Mouse (Mus musculus) megakaryocyte progenitor cell, adult 5-6 weeks (primary cell): Measurements from ENCODE around the gene Serpinb7. TPM values are rescaled to one million over a fixed set of nuclear protein-coding genes. Genes with fewer than 3 reads are reported as not detected.

Experiments used
- ATAC-seq: replicated peaks from 2 replicates; pipeline ENCODE4 v1.8.0; 2016; ENCODE audit warnings: mild to moderate bottlenecking, moderate TSS enrichment, inconsistent platforms; ENCODE audit not compliant: poor library complexity
- total RNA-seq, 2 experiments: library from RNA; stranded (forward) in 1 of 2; stranded (reverse) in 1 of 2; fragments of 157-497, 149-512 nt in 1 of 2; fragments of 200-1000 nt in 1 of 2; gene quantifications; 2 replicates each; pipeline versions ENCODE4 v1.2.3 to v1.2.4; 2015 to 2017

Serpinb7 gene
- not detected in 2 replicates for total RNA-seq (2015)
- not detected in 2 replicates for total RNA-seq (2017)

DNA sequence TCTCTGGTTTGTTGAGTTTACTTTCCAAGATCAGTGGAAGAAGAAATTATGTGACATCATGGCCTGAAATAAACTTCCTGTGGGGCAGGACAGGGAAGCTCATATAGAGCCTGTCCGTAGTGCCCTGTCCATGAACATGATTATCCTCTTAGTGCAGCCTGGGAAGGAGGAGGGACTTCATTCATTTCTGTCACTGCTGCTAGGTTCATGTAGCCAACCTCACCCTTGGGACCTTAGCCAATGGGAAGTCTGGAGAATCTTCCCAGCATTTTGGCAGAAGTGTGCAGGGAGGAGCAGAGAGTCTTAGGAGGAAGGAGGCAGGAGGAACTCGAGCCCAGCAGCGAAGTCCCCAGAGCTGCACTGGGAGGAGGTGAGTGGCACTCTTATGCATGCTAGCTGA lies at the start of gene Serpinb7:
Gene Serpinb7, plus strand, starts transcription at position 301 of the 400 bp plus-strand sequence.
- ATAC-seq, result no peak

DNA sequence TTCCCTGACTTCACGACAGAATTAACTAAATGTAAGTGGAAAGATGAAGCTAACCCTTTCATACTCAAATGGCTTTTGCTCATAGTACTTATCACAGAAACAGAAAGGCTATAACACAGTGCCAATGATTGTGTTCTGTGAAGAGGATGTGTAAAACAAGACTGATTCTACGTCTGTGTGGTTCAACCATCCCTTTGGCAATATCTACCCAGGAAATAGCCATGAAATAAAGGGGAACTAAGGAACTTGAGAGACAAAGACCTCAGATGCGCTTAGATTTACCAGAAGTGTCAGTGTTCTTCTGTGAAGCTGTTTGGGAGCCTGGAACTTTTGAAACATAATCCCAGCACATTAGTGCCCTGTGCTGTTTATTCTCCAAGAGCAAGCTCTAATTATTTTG lies 49.1 kb upstream of the Serpinb7 start:
- ATAC-seq, result peak; percentile 70

DNA sequence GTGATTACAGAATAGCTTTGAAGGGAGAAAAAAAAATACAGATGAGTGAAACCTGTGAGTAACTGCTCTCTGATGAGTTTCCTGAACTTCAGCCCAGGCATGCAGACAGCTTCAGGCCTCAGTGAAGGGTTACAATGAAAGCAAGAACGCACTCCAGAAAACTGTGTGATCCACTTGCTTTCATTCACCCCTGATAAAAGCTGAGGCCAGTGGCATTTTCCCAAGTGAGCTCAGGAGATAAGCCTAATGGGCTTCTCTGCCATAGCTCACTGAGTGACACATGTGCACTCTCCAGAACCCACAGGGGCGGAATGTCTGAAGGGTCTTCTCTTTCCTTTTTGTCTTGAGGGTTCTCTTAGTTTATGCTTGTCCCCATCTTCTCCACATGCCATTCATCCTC lies 48.3 kb upstream of the Serpinb7 start:
- 0 out of 2 replicates have a peak, but pooled peaks have one; percentile 12 for ATAC-seq

DNA sequence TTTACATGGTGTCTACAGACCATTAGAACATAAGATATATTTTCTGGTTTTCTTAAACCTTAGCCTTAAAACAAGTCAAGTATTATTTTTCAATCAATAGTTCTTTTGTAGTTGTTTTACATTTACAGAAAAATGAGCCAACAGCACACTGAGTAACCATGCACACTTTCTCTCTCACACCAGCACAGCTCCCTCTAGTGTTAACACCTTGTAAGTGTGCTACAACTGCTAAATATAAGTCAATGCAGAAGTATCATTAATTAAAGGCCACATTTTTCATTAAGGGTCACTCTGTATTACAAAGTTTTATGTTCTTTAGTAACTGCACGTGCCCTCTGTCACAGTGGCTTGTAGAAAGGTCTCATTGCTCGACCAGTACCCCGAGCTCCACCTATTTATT lies 46.4 kb upstream of the Serpinb7 start:
- ATAC-seq, result peak; percentile 79

DNA sequence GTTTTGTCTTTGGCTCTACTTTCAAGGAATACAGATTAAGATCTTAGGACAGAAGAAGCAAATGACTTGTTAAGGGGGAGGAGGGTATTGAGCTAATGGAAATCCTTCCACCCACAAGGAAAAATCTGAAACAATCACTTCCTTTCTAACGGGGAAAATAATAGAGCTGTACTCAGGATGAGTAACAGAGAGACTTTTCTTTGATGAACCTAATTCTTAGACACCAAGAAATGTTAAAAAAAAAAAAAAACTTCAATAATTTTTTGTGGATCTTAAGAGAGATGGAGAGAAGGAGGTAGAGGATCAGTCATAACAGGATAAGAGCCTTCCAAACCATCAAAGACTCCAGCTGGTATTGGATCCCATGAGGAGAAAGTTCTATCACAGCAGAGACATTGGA lies 38.6 kb upstream of the Serpinb7 start, which contains the start of gene Serpinb11:
Gene Serpinb11, plus strand, starts transcription at position 301 of the 400 bp plus-strand sequence.
- ATAC-seq, result no peak

DNA sequence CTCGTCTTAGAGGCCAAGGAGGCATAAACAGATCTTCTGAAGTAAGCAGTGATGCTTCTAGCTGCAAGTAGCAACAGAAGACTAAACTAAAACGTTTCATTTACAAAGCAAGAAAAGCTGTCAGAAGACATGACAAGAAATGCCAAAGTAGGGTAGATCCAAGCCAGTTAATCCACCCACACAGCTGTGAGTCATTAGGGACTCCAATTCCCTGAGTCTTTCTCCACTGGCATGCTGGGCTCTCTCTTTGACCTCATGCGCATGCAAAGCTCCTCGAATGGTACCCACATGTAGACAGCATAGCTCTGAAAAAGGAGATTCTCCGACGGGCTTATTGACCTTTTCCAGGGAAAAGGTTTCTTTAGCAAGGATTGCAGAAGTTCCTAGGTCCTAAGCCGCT lies 33.5 kb upstream of the Serpinb7 start:
- no peak for ATAC-seq

DNA sequence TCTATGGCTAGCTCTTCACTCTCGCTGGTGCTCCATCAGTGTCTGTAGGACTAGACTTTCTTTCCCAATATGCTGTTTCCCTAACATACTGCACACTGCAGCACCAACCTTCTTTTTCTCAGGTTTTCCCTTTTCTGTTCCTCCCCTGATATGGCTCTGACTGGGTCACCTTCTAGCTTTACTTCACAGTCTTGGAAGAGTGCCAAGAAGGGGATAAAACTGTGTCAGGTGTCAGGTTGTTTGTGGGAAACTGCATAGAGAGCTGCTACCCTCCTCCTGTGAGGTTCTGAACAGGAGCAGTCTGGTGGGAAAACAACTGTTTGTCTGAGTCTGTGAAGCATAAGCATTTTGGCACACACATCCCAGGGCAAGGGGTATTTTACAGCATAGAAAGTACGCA lies 30.5 kb upstream of the Serpinb7 start:
- ATAC-seq, result no peak; the same call in 1 of the 2 replicates

DNA sequence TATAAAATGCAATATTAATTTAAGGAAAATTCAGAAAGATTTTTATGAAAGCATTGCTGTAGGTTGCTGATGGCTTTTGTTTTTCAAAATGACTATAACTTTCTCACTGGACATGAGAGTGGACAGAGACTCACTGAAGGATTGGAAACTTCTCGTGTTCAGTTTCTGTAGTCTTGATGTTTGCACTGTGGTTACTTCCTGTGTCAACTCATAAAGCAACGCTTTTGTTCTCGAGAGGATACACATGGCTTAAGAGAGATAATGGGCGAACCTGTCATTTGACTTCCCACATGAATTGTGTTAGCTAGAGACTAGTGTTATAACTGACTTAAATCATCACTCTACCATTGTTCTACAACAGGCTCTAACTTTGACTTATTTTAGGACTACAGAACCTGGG lies 22.5 kb upstream of the Serpinb7 start:
- peak; percentile 57 for ATAC-seq

DNA sequence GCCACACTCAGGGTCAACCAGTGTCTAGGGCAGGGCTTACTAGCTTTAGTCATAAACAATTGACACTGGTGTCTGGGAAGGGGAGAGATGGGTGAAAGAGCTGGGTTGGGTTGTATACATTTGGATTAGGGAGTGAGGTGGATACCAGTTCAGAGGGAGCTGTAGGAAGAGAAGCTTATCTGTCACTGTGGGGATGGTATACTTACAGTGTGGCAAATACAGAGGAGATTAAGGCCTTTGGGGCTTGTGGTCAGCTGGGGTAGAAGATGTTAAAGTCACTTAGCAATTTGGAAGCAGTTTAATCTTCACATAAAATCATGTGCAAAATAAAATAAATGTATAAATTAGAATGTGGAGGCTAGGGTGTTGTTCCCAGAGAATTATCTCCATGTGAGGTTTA lies 21.1 kb upstream of the Serpinb7 start:
- peak; percentile 18; the same call in 1 of the 2 replicates for ATAC-seq

DNA sequence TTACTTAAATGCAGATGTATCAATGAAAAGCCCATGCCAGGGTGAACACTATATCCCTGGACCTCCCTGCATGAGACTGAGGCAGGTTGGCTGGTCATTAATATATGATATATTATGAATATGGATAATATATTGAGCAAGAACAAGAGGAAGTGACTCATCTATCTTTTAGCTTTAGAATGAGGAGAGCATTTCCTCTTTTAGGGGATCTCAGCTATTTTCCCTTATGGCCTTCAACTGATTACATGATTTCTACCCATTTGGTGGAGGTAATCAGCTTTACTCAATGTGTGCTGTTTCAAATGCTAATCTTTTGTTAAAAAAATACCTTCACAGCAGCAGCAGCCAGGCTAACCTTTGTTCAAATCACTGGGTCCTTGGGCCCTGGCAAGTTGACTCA lies 18.0 kb upstream of the Serpinb7 start:
- peak; percentile 64 for ATAC-seq

DNA sequence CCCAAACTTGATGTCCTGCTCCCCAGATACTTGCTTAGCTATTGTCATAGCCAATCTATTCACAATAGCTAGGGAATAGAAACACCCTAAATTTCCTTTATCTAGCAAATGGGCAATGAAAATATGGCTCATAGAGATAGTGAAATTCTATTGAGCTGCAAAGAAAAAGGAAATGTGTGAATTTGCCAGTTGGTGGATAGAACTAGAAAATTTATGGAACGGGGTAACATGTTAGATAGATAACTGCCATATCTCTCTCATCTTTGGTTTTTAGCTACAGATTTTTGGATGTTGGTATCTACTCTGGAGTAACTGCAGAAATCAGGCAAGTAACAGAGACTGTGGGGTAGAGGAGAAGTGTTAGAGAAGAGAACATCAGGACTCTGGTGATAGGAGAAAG lies 17.1 kb upstream of the Serpinb7 start:
- ATAC-seq, result no peak

DNA sequence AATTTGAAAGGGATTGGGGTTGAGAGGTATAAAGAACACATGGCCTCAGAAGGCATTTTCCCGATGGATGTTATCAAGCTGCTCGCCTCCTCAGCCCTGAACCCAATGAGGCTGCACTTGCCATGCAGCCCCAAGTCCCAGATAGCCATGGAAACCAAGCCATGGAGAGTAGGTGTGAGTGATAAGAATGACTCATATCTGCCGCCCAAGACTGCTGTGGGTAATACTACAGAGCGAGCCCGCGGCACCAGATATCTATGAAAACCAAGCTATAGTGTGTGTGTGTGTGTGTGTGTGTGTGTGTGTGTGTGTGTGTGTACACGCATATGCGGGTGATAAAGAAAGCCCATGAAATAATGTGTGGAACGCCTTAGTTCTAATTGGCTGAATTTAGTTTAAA lies 14.9 kb upstream of the Serpinb7 start:
- peak; percentile 72 for ATAC-seq

DNA sequence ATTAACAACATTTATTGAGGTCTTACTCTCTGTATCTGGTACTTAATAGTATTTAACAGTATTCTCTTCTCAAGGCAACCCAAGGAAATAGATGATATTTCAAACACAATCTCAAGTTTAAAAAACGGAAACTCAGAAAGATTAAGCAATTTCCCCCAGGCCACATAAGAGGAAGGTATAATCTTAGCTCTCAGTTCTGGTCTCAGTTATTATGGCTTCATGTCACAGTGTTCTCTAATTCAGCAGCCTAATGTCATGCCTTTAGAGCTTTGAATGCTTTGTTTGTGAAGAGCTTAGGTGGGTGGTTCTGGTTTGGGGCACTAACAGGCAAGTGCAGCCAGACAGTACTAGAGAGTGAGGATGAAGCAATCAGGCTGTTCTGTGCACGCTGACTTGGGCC lies 9.7 kb upstream of the Serpinb7 start:
- peak; percentile 92 for ATAC-seq

DNA sequence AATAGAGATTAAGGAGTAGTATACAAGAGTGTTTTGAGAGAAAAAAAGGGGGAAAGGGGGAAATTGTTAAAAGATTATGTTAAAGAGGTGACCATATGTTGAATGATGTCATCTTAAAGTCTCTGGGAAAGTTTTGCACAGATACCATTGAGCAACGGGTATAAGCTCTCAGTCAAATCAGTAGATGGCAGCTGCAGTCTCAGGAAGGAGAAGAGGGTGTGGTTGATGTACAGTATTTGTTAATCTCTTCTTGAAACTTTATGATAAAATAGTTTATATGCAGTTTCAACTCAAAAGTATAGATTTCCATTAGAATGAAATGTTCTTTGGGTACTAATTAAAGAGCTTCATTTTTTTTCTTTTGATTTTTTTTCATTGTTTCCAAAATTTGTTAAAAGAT lies 2.0 kb upstream of the Serpinb7 start:
- peak; percentile 91 for ATAC-seq

DNA sequence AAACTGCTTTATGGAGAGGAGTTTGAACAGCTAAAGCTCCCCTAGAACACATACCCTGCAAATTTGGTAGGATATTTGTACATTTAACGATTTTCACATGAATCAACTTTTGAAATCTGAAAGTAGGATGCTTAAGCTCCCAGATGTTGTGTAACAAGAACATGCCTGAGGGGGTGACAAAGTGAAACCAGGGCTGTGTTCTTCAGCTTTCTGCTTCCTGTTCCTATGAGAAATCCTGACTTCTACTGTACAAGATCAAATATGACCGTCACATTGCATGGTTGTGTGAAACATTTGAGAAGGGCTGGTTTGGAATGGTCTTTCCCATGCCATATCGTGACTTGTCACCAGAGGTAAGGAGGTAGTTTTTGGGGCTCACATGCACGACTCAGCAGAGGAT lies 2.6 kb downstream of the Serpinb7 start:
- ATAC-seq, result peak; percentile 76

DNA sequence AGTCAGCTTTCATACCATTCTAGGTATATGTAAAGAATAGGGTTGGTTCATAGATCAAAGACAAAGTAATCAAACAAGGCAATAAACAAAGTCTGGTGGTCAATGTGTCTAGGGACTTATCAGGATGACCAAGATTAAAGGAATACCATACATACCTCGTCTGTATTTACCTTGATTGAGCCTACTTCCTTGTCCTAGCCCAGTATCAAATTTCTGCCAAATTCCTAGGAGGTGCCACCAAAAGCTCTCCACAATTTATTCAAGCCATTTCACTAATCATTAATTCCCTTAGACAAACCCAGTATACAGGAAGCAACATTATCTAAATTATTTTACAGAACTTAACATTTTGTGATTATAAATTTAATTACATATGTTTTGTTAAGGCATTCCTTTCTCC lies 15.2 kb downstream of the Serpinb7 start:
- ATAC-seq, result no peak

DNA sequence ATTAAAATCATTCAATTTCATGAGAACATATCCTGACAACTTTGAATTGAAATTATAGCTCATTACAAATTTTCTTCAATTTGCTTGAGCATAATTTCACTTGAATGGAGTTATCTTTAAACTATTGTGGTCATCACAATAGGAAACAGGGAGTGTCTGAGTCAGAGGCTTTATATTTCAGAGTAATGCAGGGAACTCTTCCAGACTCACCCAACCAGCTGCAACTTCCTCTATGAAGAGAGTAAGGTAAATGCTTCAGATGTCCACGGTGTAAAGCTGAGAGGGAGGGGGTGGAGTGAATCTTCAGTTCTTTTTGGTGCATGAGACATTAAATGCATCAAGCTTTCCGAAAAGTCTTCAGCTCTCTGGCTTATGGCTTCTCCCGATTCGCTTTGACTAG lies 23.0 kb downstream of the Serpinb7 start:
- ATAC-seq, result 0 out of 2 replicates have a peak, but pooled peaks have one; percentile 26

DNA sequence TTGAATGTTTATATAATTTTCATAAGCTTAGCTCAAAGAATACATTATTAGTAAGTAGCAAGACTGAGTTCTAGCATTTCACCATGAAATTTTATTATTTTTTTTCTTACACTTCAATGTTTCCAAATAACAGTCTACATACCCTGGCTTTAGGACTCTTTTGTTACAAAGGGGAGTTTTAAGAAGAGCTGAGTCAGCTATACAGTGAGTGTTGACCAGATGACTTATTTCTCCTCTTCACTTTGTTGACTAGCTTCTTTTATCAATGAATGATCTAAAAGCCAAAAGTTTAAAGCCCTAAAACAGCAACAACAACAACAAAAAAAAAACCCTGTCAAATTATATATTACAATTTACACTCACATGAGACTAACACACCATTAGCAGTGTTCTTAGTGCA lies 31.8 kb downstream of the Serpinb7 start:
- no peak for ATAC-seq

DNA sequence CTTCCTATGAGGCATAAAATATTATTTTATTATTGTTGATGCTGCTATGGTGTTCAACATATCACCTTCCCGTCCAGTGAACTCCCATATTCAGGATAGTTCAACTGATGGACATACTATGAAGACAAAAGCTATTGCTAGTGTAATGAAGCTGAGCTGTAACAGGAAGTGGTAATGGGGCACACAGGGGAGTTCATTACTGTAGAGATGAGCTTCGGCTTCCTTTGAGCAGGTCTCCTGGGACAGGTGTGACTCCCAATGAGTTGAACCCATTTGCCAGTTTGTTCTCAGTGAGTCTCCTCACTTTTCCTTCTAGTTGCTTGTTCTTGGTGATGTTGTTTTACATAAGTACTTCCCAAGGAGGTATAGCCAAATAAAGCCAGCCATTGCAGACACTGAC lies 36.1 kb downstream of the Serpinb7 start:
- no peak for ATAC-seq

DNA sequence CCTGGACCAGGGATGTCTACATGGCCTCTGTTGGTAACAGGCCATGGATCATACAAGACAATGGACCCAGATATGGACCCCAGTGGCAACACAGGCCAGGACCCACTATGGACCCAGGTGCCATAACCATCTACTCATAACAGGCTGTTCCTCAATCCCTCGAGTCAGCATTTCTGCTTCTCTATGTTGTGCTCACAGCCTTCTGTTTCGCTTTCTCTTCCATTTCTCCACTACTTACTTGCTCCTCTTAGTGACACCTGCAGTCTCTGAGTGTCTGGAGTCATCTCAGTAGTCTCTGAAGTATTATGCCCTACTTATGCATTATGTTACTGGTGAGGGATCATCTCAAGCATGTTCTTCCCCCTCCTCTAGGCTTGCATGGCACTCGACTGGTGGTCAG lies 40.0 kb downstream of the Serpinb7 start:
- peak; percentile 20; the same call in 1 of the 2 replicates for ATAC-seq

DNA sequence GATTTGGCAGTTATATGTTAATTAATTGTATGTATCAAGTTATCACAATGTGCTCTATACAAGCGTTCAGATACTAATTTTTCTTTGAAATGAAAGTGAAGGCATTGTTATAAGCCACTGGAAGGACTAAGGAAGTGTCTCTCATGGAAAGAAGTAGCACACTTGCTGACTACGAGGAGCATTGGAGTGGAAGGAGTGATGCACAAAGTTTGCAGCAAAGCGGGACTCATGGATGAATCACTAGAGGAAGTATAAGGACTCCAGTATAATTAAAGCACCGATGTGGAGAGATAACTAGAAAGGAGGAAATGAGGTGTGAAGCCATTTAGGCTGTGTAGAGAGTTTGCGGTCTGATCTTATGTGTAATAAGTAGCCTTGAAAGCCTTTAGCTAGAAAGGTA lies 45.9 kb downstream of the Serpinb7 start:
- ATAC-seq, result no peak

DNA sequence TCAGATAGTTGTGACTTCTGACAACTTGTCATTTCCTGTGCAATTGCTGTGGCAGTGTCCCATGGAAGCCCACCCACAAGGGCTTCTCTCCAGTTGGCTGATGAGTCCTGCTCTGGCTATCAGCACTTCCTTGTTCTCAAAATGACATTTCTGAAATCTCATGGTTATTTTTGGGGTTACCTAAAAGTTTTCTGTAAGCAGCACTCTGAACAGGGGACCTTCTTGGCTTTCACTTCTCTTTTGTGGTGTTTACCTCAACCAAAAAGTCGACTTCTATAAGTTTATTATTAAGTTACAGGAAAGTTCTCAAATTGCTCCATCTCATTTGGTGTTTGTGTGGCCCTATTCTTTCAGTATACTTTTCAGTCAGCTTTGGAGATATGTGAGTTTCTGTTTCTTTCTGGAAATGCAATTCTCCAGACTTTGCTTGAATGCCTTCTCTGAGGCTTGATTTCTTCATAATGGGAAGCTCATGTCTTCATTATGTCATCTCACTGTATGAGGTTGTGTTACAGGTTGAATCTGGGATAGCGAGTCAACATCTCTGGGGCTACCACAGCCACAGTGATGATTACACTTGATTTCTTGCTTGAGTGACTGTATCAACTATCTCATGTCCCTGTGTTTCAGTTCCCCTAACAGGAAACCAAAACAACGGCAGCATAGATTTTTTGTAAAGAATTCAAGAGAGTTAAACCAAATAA lies 47.9 kb downstream of the Serpinb7 start:
- ATAC-seq, result peak; percentile 85

DNA sequence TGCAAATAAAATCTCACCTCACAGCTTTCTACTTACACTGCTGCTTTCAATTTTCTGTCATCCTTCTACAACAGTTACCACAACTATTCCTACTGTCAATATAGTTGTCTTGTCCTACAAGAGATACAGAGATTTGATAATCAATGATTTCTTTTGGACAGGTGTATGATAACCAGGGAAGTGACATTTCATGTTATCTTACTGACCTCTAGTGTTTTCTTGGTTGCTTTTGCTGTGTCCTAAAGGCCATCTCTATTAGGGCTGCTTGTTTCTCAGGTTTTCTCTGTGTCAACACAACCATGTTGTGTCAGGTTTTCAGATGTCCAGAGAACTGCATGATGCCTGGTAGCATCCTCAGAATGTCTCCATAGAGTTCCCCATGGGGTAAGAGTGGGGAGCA lies 80.5 kb downstream of the Serpinb7 start:
- ATAC-seq, result no peak
